Mouse (Mus musculus) heart, embryonic 10.5 days (tissue): ENCODE data around the gene Arglu1. TPM values are rescaled to one million over a fixed set of nuclear protein-coding genes. Genes with fewer than 3 reads are reported as not detected.

Experiments
- DNase-seq: peaks from one replicate; pipeline ENCODE4 v3.0.0-alpha.2; 2017; ENCODE audit warnings: low spot score
- H3K27ac ChIP-seq: fragments of 300-500 bp; sonication (generic); 2 replicates; pipeline ENCODE4 v1.5.1; 2016; ENCODE audit warnings: mild to moderate bottlenecking
- H3K27me3 ChIP-seq: fragments of 300-500 bp; sonication (generic); 2 replicates; pipeline ENCODE4 v1.6.1; 2016; ENCODE audit warnings: mild to moderate bottlenecking; ENCODE audit not compliant: poor library complexity, insufficient read depth, severe bottlenecking
- H3K36me3 ChIP-seq: fragments of 300-500 bp; sonication (generic); 2 replicates; pipeline ENCODE4 v1.6.1; 2016; ENCODE audit warnings: mild to moderate bottlenecking, moderate library complexity
- H3K4me1 ChIP-seq: fragments of 300-500 bp; sonication (generic); 2 replicates; pipeline ENCODE4 v1.6.1; 2016; ENCODE audit warnings: mild to moderate bottlenecking
- H3K4me3 ChIP-seq: fragments of 300-500 bp; sonication (generic); 2 replicates; pipeline ENCODE4 v1.5.1; 2016; ENCODE audit warnings: mild to moderate bottlenecking, moderate library complexity
- H3K9me3 ChIP-seq: fragments of 300-500 bp; sonication (generic); 2 replicates; pipeline ENCODE4 v1.6.1; 2016; ENCODE audit warnings: mild to moderate bottlenecking, moderate library complexity
- WGBS: fragments of 180-500 bp; shearing (Covaris S2); methylation state at CpG from one replicate; pipeline ENCODE4 v1.1.7; 2016; 5-methylcytosine and 5-hydroxymethylcytosine counted together
- polyA plus RNA-seq: library from polyadenylated mRNA; unstranded; fragments of >200 nt; fragmentation: Nextera tagmentation; extraction: Ambion mirVana; gene quantifications from 2 replicates; pipeline ENCODE4 v1.2.1, GENCODE M21; 2016

Arglu1 gene
- polyA plus RNA-seq, result 93.7 and 112 TPM in 2 replicates

GRCm38 (mm10) chr8:8690146-8691092, at the start of gene Arglu1:
Gene Arglu1, minus strand, starts transcription at chr8:8690521.
- H3K4me1 ChIP-seq, result peaks cover 32% of the 10 kb centered on the region
- H3K4me3 ChIP-seq, result peak within 1 kb of the TSS; percentile 95
- under 1% methylated on average over 80 of the region's 81 CpGs for WGBS
- H3K27ac ChIP-seq, result peak within 1 kb of the TSS; percentile 100
- no peaks in the 10 kb centered on the region for H3K9me3 ChIP-seq
- no peaks in the 10 kb centered on the region for H3K27me3 ChIP-seq
- DNase-seq, result peak; percentile 96
- H3K36me3 ChIP-seq, result no peaks in the 10 kb centered on the region

DNA sequence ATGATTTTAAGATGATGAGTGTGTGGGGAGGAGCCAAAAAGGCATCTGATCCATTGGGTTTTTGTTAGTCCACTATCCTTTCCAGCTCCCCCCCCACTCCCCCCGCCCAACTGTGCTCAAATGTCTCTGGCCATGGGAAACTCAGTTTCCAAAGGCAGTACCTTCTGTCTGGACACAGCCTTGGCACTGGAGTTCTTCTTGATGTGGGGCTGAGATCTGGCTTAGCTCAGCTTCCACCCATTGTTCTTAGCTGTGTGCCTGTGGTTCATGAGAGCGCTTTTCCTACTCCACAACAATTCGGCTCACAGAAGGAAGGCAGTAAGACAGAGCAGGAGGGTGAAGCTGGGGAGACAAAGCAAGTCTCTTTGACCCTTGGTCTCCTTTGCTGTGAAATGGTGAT, 47.0 kb upstream of the Arglu1 start:
- H3K4me1 ChIP-seq, result no peaks in the 10 kb centered on the region
- H3K27ac ChIP-seq, result no peak overlapping the region
- H3K36me3 ChIP-seq, result no peaks in the 10 kb centered on the region
- H3K4me3 ChIP-seq, result no peak overlapping the region
- no peaks in the 10 kb centered on the region for H3K27me3 ChIP-seq
- no peak for DNase-seq
- WGBS, result 60% methylated on average over 3 of the region's 3 CpGs
- H3K9me3 ChIP-seq, result no peaks in the 10 kb centered on the region

GRCm38 (mm10) chr8:8736826-8737225, 46.5 kb upstream of the Arglu1 start:
- WGBS, result 87% methylated on average over 8 of the region's 8 CpGs
- no peaks in the 10 kb centered on the region for H3K9me3 ChIP-seq
- no peaks in the 10 kb centered on the region for H3K27me3 ChIP-seq
- H3K4me1 ChIP-seq, result no peaks in the 10 kb centered on the region
- DNase-seq, result no peak
- no peak overlapping the region for H3K4me3 ChIP-seq
- no peak overlapping the region for H3K27ac ChIP-seq
- no peaks in the 10 kb centered on the region for H3K36me3 ChIP-seq

- WGBS, result 26% methylated on average over 4 of the region's 4 CpGs
- Histone ChIP-seq H3K4me1 (no peaks in the 10 kb centered on the region), H3K4me3 (no peak overlapping the region), H3K27me3 (no peaks in the 10 kb centered on the region), H3K9me3 (no peaks in the 10 kb centered on the region), H3K27ac (no peak overlapping the region), H3K36me3 (no peaks in the 10 kb centered on the region)
- no peak for DNase-seq
These were observed 43.5 kb upstream of the Arglu1 start for GRCm38 (mm10) chr8:8733804-8734203.

DNA sequence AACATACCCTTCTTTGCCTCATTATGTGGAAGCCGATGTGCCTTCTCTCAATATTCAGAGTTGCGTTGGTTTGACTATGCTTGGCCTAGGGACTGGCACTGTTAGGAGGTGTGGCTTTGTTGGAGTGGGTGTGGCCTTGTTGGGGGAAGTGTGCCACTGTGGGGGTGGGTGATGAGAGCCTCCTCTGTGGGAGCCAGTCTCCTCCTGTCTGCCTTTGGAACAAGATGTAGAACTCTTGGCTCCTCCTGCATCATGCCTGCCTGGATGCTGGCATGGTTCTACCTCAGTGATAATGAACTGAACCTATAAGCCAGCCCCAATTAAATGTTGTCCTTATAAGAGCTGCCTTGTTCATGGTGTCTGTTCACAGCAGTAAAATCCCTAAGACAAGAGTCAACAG, 38.3 kb upstream of the Arglu1 start:
- no peaks in the 10 kb centered on the region for H3K9me3 ChIP-seq
- no peaks in the 10 kb centered on the region for H3K27me3 ChIP-seq
- whole genome bisulfite sequencing, result 96% methylated on average over 2 of the region's 2 CpGs
- no peaks in the 10 kb centered on the region for H3K4me1 ChIP-seq
- no peak overlapping the region for H3K4me3 ChIP-seq
- H3K27ac ChIP-seq, result no peak overlapping the region
- H3K36me3 ChIP-seq, result no peaks in the 10 kb centered on the region
- no peak for DNase-seq

DNA sequence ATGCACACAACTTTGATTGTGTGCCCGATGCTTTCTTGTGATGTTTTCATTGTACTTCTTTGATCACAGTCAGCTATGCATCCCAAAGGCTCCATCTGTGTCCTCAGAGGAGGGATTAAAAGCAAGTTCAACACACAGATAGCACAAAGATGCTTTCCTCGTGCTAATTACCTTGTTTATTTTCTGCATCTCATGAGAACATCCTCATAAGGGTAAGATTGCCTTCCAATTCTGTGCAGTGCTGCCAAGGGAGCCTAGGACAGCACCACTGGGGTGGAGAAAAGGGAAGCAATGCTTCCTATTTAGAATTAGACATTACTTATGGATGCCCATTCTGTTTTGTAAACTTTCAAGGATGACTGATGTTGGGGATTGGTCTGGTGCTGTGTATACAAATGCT, 36.2 kb upstream of the Arglu1 start:
- no peaks in the 10 kb centered on the region for H3K4me1 ChIP-seq
- no peak overlapping the region for H3K27ac ChIP-seq
- H3K9me3 ChIP-seq, result no peaks in the 10 kb centered on the region
- H3K27me3 ChIP-seq, result no peaks in the 10 kb centered on the region
- WGBS, result 75% methylated on average over 2 of the region's 2 CpGs
- no peaks in the 10 kb centered on the region for H3K36me3 ChIP-seq
- DNase-seq, result no peak
- H3K4me3 ChIP-seq, result no peak overlapping the region

DNA sequence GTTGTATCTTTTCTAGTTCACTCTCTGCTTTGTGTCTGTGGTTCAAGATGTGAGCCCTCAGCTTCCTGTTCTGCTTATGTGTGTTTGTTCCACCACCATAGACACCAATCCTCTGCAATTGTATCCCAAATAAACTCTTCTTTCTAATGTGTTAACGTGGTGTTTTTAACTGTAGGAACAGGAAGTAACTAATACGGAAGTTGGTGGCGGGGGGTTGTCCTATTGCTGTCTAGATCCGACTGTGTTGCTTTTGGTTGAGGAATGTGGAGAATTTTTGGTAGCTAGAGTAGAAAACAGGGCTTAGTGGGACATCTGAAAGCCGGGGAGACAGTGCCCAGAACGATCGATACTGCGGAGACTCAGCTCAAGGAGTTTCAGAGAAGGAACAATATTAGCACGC, 14.5 kb upstream of the Arglu1 start:
- Histone ChIP-seq H3K4me1 (no peaks in the 10 kb centered on the region), H3K27me3 (no peaks in the 10 kb centered on the region), H3K9me3 (no peaks in the 10 kb centered on the region), H3K36me3 (no peaks in the 10 kb centered on the region), H3K27ac (no peak overlapping the region; the same call in 1 of the 2 replicates), H3K4me3 (no peak overlapping the region)
- WGBS, result 62% methylated on average over 9 of the region's 9 CpGs
- no peak for DNase-seq

DNA sequence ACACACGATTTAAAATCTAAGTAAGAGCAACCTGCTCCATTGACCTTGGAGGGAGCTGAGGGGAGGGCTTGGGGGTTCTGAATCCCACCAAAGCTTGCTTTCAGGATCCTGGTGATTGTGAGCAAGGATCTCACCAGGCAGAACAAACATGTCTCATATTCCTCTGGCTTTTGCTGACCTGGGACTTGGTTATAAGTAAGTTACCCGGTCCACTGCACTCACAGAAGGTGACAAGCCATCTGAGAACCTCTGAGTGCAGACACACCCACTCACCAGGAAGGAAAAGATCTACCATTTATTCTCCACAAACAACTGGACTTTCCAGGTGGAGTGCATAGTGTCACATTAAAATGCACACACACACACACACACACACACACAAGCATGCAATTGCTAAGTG, 13.3 kb upstream of the Arglu1 start:
- 86% methylated on average over 2 of the region's 2 CpGs for WGBS
- no peak for DNase-seq
- no peaks in the 10 kb centered on the region for H3K36me3 ChIP-seq
- H3K27ac ChIP-seq, result no peak overlapping the region
- no peaks in the 10 kb centered on the region for H3K27me3 ChIP-seq
- H3K4me3 ChIP-seq, result no peak overlapping the region
- H3K9me3 ChIP-seq, result no peaks in the 10 kb centered on the region
- H3K4me1 ChIP-seq, result no peaks in the 10 kb centered on the region

- Histone ChIP-seq H3K27me3 (no peaks in the 10 kb centered on the region), H3K4me3 (no peak overlapping the region), H3K9me3 (no peaks in the 10 kb centered on the region), H3K4me1 (no peaks in the 10 kb centered on the region), H3K36me3 (no peaks in the 10 kb centered on the region), H3K27ac (no peak overlapping the region)
- WGBS, result 89% methylated on average over 10 of the region's 10 CpGs
- no peak for DNase-seq
These were observed 10.5 kb upstream of the Arglu1 start for GRCm38 (mm10) chr8:8700821-8701220.

- Histone ChIP-seq H3K36me3 (no peaks in the 10 kb centered on the region), H3K9me3 (no peaks in the 10 kb centered on the region), H3K4me1 (no peaks in the 10 kb centered on the region), H3K27me3 (no peaks in the 10 kb centered on the region), H3K27ac (no peak overlapping the region), H3K4me3 (no peak overlapping the region)
- 60% methylated on average over 4 of the region's 4 CpGs for WGBS
- no peak for DNase-seq
These were observed 9.9 kb upstream of the Arglu1 start for GRCm38 (mm10) chr8:8700229-8700628.

GRCm38 (mm10) chr8:8689454-8690145, 721 bp downstream of the Arglu1 start:
- Histone ChIP-seq H3K36me3 (no peaks in the 10 kb centered on the region), H3K27me3 (no peaks in the 10 kb centered on the region), H3K4me1 (peaks cover 38% of the 10 kb centered on the region), H3K4me3 (peak overlapping the region; percentile 95), H3K27ac (peak overlapping the region; percentile 100), H3K9me3 (no peaks in the 10 kb centered on the region)
- WGBS, result under 1% methylated on average over 68 of the region's 68 CpGs
- peak; percentile 83 for DNase-seq

DNA sequence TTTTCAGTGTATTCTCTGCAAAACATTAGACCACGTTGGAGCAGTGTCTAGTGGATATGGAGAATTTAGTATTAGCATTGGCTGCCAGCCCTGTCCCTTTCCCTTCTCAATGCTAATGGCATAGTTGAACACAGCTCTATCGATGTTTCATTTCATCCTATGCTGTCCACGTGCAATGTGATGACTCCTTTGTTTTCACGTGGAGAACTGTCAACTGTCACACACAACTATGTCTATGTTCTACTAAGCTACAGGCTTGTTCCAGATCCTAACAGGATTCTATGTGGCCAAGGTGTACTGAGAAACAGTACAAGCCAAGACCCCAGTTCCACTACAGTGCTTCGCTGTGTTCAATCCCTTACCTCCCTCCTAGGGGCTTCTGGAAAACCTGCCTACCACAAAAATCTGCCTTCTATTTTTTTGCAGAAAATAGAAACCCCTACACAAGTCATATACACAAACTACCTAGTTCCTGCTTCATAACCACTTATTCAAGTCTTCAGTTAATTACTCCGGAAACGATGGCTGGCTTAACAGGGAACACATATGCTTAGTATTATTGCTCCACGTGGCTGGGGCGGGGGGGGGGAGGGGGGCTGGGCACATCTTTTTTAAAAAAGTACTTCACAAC, 1.4 kb downstream of the Arglu1 start:
- Histone ChIP-seq H3K9me3 (no peaks in the 10 kb centered on the region), H3K36me3 (no peaks in the 10 kb centered on the region), H3K27me3 (no peaks in the 10 kb centered on the region), H3K4me1 (peaks cover 41% of the 10 kb centered on the region), H3K4me3 (peak overlapping the region; percentile 95), H3K27ac (peak overlapping the region; percentile 100)
- 14% methylated on average over 9 of the region's 9 CpGs for WGBS
- peak; percentile 64 for DNase-seq

GRCm38 (mm10) chr8:8685517-8685916, 4.8 kb downstream of the Arglu1 start:
- H3K27ac ChIP-seq, result no peak overlapping the region
- H3K4me3 ChIP-seq, result no peak overlapping the region
- no peaks in the 10 kb centered on the region for H3K27me3 ChIP-seq
- DNase-seq, result peak; percentile 67
- 29% methylated on average over 2 of the region's 2 CpGs for WGBS
- H3K4me1 ChIP-seq, result peaks cover 46% of the 10 kb centered on the region
- no peaks in the 10 kb centered on the region for H3K9me3 ChIP-seq
- peaks cover 30% of the 10 kb centered on the region for H3K36me3 ChIP-seq
